Mouse (Mus musculus): ENCODE measurements around the gene Sfpq. TPM values are rescaled to one million over a fixed set of nuclear protein-coding genes. Genes with fewer than 3 reads are reported as not detected.
A peak's percentile ranks its signal among the peaks of the same experiment; 100 is the strongest.

Gene Sfpq
- polyA plus RNA-seq, 1 experiment from 2014 or later, result 160 TPM

DNA sequence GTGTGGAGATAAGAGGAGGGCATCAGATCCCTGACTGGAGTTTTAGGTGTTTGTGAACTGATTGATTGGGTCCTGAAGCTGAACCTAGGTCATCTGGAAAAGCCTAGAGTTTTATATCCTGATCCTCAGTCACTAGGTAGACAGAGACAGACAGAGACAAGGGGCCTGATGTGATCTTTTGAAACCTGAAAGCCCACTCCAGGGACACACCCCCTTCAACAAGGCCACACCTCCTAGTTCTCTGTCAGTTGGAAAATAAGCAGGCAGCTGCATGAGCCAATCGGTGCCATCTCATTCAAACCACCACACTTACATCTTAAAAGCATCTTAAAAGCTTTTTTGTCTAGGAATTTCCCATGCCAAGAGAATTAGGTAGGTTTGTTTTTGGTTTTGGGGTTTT lies 59.7 kb downstream of the Sfpq start:
- no peak for ATAC-seq (ENCODE audit: low FRiP score)
- no peaks in the 10 kb centered on the region for H3K36me3 ChIP-seq (ENCODE audit: control insufficient read depth, insufficient read depth, low read length)
- WGBS, result 50% methylated on average over 1 of the region's 1 CpGs

DNA sequence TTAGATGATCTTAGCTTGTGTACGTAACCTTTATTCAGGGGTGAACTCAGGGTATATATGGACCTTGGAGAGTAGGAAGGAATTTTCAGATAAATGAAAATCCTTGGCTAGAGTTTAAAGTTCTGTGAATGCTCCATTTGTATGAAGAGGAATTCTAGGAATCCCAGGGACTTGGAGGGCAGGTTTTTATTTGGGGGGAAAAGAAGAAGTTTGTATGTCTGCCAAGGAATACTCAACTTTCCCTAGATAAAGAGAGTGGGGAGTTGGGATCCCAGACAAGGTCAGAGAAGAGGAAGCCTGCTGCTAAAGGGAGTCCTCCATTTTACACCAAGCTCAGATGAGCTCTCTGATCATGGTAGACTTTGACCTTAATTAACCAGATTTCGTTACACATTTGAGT lies 62.0 kb downstream of the Sfpq start:
- H3K4me2 ChIP-seq, result no peak overlapping the region
- H3K27me3 ChIP-seq (ENCODE audit: control insufficient read depth, insufficient read depth, low read length), result no peaks in the 10 kb centered on the region
- ATAC-seq (ENCODE audit: low FRiP score), result no peak
- no peak overlapping the region for H3K9ac ChIP-seq (ENCODE audit: low read length)
- WGBS, result 90% methylated on average over 2 of the region's 2 CpGs
- no peak overlapping the region for H3K4me3 ChIP-seq (ENCODE audit: low read depth, low read length)
- DNase-seq (ENCODE audit: low spot score, missing footprints), result peak; percentile 75
- no peak overlapping the region for H3K27ac ChIP-seq (ENCODE audit: low read depth, low read length)
- H3K9me3 ChIP-seq (ENCODE audit: control insufficient read depth, low read length), result no peaks in the 10 kb centered on the region
- H3K4me1 ChIP-seq (ENCODE audit: control insufficient read depth, insufficient read depth, low read length), result no peaks in the 10 kb centered on the region
- no peaks in the 10 kb centered on the region for H3K36me3 ChIP-seq (ENCODE audit: control insufficient read depth, insufficient read depth, low read length)

More for the DNA sequence above, 59.7 kb downstream of the Sfpq start:
- H3K27ac ChIP-seq (ENCODE audit: low read depth, low read length), result no peak overlapping the region
- no peak overlapping the region for H3K9ac ChIP-seq (ENCODE audit: low read length)
- DNase-seq (ENCODE audit: low spot score, missing footprints), result peak; percentile 31
- no peak overlapping the region for H3K4me2 ChIP-seq
- no peaks in the 10 kb centered on the region for H3K9me3 ChIP-seq (ENCODE audit: control insufficient read depth, low read length)
- H3K27me3 ChIP-seq (ENCODE audit: control insufficient read depth, insufficient read depth, low read length), result no peaks in the 10 kb centered on the region
- peaks cover 5% of the 10 kb centered on the region for H3K4me1 ChIP-seq (ENCODE audit: control insufficient read depth, insufficient read depth, low read length)
- no peak overlapping the region for H3K4me3 ChIP-seq (ENCODE audit: low read depth, low read length)

DNA sequence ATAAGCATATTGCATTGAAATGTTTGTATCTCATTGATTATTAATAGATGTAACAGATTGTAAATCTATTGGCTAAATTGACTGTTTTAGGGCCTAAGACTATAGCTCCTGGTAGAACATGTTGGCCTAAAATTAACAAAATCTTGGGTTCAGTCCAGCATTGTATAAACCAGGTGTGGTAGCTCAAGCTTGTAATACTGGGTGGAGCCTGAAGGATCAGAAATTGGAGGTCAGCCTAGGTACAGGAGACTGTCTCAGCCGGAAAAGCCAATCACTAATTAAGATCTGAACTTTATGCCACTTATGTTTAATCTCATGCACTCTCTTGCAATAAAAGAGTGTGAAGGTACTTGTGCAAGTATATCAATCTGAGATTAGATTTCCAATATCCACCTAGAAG lies 64.6 kb downstream of the Sfpq start:
- Histone ChIP-seq H3K4me2 (no peak overlapping the region), H3K4me1 (ENCODE audit: control insufficient read depth, insufficient read depth, low read length) (no peaks in the 10 kb centered on the region), H3K9ac (ENCODE audit: low read length) (no peak overlapping the region), H3K27ac (ENCODE audit: low read depth, low read length) (no peak overlapping the region), H3K36me3 (ENCODE audit: control insufficient read depth, insufficient read depth, low read length) (0 out of 2 replicates have a peak, but pooled peaks cover 6% of the 10 kb centered on the region), H3K4me3 (ENCODE audit: low read depth, low read length) (no peak overlapping the region), H3K9me3 (ENCODE audit: control insufficient read depth, low read length) (no peaks in the 10 kb centered on the region), H3K27me3 (ENCODE audit: control insufficient read depth, insufficient read depth, low read length) (no peaks in the 10 kb centered on the region)
- WGBS, result 88% methylated on average over 1 of the region's 1 CpGs
- ATAC-seq (ENCODE audit: low FRiP score) (no peak), DNase-seq (ENCODE audit: low spot score, missing footprints) (no peak)

Other genes with a start within 250 kb of the Sfpq start
- 29.8 and 31.6 TPM in 2 replicates for gene Zmym4, start 53.2 kb upstream of the Sfpq start, polyA plus RNA-seq (2014; fragmentation: Nextera tagmentation; extraction: Ambion mirVana)
- gene Zmym1, start 39.8 kb downstream of the Sfpq start, polyA plus RNA-seq (2014; fragmentation: Nextera tagmentation; extraction: Ambion mirVana), result 33.0 and 34.9 TPM in 2 replicates
- gene Zmym6, start 56.1 kb downstream of the Sfpq start, polyA plus RNA-seq (2014; fragmentation: Nextera tagmentation; extraction: Ambion mirVana), result 26.7 and 30.8 TPM in 2 replicates
- gene Tmem35b, start 102.4 kb downstream of the Sfpq start, polyA plus RNA-seq (2014; fragmentation: Nextera tagmentation; extraction: Ambion mirVana), result 14.3 and 16.0 TPM in 2 replicates
- 4.0 and 4.4 TPM in 2 replicates for gene Dlgap3, start 147.9 kb downstream of the Sfpq start, polyA plus RNA-seq (2014; fragmentation: Nextera tagmentation; extraction: Ambion mirVana)
- 54.5 and 60.0 TPM in 2 replicates for gene Smim12, start 222.5 kb downstream of the Sfpq start, polyA plus RNA-seq (2014; fragmentation: Nextera tagmentation; extraction: Ambion mirVana)

Data from midbrain, embryonic 11.5 days (tissue).